Mouse (Mus musculus) B cell, adult 2 months (primary cell): ENCODE data around the gene Pmis2.

ENCODE experiments used
- DNase-seq, 2 experiments: peaks; one replicate each; pipeline ENCODE4 v3.0.0; 2022

Pmis2 gene

GRCm38 (mm10) chr7:30671480-30671879, at the start of gene Pmis2:
Gene Pmis2 (minus strand): TSS chr7:30671605.
- DNase-seq, result no peak

GRCm38 (mm10) chr7:30719669-30720068, 48.3 kb upstream of the Pmis2 start:
- no peak for DNase-seq

- DNase-seq, result no peak
Observed at GRCm38 (mm10) chr7:30717716-30718046, 46.3 kb upstream of the Pmis2 start.

- peak; percentile 88 to 89 for DNase-seq
Observed at GRCm38 (mm10) chr7:30717006-30717715, 45.8 kb upstream of the Pmis2 start.

- no peak for DNase-seq
Observed at GRCm38 (mm10) chr7:30711942-30712341, 40.5 kb upstream of the Pmis2 start, which contains the start of gene Atp4a. Gene Atp4a (plus strand): TSS chr7:30712209.

- DNase-seq, result no peak
Observed at GRCm38 (mm10) chr7:30707441-30707840, 36.0 kb upstream of the Pmis2 start.

DNA sequence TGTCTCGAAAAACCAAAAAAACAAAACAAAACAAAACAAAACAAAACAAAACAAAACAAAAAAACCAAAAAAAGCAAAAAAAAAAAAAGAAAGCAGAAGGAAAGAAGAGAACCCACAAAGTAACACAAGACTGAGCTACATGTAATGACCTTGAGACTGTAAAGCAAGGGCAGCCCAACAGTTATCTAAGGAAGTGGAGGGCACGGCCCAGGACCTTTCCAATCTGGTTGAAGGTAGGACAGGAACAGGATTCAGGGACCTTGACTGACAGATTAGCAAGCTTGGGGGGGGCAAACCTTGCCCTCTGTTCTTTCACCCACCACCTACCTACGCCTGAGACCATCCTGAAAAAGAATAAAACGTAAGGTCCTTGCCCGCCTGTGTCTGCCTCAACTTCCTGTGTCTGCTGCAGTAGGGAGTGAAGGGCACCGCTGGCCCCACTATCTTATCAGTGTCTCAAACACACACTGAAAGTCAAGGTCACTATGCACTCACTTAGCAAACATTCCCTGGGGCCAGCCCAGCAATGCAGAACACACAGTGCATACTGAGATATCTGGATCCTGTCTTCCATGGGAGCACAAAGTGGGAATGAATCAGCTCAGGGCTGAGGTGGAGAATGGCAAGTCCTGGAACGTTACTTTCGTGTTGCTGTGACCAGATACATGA, 34.9 kb upstream of the Pmis2 start:
- no peak for DNase-seq

- DNase-seq, result peak in 1 of 2 experiments; percentile 5
Observed at GRCm38 (mm10) chr7:30698589-30698988, 27.2 kb upstream of the Pmis2 start, which contains the start of gene 2200002J24Rik. Gene 2200002J24Rik (plus strand): TSS chr7:30698926.

- DNase-seq, result peak; percentile 53 to 56
Observed at GRCm38 (mm10) chr7:30698101-30698500, 26.7 kb upstream of the Pmis2 start.

DNA sequence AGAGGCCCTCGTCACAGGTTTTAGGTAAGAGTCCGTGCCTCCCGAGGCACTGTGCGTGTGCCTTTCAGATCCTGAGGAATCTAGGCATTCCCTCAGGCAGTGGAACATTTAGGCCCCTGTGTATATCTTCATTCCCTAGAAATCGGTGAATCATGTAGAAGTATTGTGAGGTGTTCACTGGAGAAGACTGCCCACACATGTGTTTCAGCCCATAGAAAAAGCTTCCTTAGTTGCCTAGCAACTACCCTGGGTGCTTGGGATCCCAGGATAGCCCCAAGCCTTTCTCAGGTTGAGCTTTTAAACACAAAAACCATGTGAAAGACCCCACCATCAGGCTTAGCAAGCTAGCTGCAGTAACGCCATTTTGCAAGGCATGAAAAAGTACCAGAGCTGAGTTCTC, 16.9 kb upstream of the Pmis2 start:
- no peak for DNase-seq

- DNase-seq, result no peak
Observed at GRCm38 (mm10) chr7:30683425-30683824, 12.0 kb upstream of the Pmis2 start.

DNA sequence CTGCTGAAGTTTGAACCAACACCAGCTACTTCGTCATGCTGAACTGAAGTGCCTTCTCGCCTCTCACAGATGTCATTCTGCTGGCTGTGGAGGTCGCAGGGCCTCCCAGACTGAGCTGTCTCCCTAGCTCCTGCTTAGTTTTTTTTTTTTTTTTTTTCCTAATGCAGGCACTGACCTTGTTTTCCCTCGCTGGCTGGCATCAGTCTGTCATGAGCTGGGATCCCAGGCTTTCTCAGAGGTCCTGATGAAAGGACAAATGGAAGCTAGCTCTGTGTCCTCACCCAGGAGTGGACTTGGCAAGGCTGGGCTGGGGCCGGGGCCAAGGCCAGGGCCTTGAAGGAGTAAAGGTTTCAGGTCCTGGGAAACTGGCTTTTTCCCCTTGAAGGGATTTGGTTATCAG, 10.5 kb upstream of the Pmis2 start:
- DNase-seq, result no peak

- no peak for DNase-seq
Observed at GRCm38 (mm10) chr7:30678263-30678975, 7.0 kb upstream of the Pmis2 start.

- DNase-seq, result peak; percentile 24 to 34
Observed at GRCm38 (mm10) chr7:30669229-30669628, 2.2 kb downstream of the Pmis2 start.

DNA sequence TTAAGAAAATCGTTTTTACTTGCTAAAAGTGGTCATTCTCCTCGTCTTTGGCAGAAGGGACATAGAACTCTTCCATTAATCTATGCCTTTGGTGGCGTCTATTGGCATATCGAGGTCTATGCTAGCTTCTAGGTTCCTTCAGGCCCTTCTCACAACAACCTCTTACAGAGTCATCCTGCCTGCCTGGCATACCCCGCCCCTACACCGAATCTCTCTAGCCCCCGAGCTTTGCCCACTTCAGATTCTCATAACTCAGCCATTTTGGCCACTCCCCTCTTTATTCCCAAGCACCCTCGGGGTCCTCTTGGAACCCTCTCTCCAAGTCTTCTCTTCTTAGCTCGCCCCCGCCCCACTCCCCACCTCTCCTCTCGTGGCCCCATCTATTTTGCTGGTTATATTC, 6.1 kb downstream of the Pmis2 start:
- DNase-seq, result peak; percentile 24 to 29

GRCm38 (mm10) chr7:30664529-30665200, 6.7 kb downstream of the Pmis2 start, which contains the start of gene Haus5:
Gene Haus5 (minus strand): TSS chr7:30664994.
- DNase-seq, result peak; percentile 96 to 97

- peak; percentile 96 to 98 for DNase-seq
Observed at GRCm38 (mm10) chr7:30649591-30650540, 21.5 kb downstream of the Pmis2 start, which contains the start of gene Rbm42. Gene Rbm42 (minus strand): TSS chr7:30650317.

DNA sequence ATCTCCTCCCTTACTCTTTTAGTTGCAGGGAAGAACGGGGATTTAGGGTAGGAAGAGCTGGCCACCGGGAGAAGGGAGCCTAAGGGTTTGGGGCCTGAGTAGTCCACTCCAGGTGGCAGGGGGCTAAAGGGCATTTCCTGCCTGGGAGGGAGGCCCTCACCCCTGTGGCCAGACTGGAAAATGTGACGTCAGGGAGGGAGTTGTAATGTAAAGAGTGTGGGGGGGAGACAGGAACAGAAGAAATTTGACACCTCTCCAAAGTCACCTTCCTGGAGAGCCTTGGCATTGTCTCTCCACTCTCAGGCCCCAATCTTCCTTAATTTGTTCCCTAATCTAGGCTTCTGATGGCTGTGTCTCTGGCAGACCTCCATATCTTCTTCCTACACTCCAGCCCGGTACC, 32.3 kb downstream of the Pmis2 start:
- no peak for DNase-seq

GRCm38 (mm10) chr7:30636395-30636794, 35.0 kb downstream of the Pmis2 start:
- no peak for DNase-seq

- DNase-seq, result no peak
Observed at GRCm38 (mm10) chr7:30635752-30636151, 35.7 kb downstream of the Pmis2 start, which contains the start of gene Etv2. Gene Etv2 (minus strand): TSS chr7:30635852.

DNA sequence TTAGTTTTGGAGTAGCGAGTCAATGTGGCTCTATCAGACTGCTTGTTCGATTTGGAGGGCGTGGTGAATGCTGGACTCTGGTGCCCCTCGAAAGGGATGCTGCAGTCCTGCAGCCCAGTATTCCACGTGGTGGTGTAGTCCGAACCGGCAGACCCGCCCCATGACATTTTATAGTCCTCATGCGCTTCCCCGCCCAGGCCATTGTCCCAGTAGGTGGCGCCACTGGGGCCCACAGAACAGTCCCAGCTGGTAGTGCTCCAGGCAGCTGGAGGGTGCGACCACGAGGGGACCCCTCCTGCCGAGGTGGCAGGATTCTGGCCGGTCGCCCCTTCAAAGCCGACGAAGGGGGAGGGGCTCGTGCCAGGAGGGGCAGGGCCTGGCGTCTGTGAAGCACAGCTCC, 36.8 kb downstream of the Pmis2 start:
- DNase-seq, result peak; percentile 81 to 83
